Mouse (Mus musculus) gastrocnemius, postnatal 25 days (tissue): ENCODE results near the gene Msl3. TPM values are rescaled to one million over a fixed set of nuclear protein-coding genes. Genes with fewer than 3 reads are reported as not detected.
A peak's percentile ranks its signal among the peaks of the same experiment; 100 is the strongest.
"Not testable (repeated sequence)": the region's sequence is repeated elsewhere in the genome, so short reads cannot be mapped to it uniquely, and the experiment has no call there.

ENCODE experiments used
- DNase-seq: peaks from one replicate; pipeline ENCODE4 v3.0.0; 2022
- long read RNA-seq, 2 experiments: library from polyadenylated mRNA; stranded (forward); transcript quantifications; one replicate each; pipeline ENCODE4 v2.0.0; 2021
- total RNA-seq, 2 experiments: library from RNA; stranded (reverse); gene quantifications; 1 replicate in 1 of 2; 2 replicates in 1 of 2; pipeline ENCODE4 v1.2.3; 2021

Msl3 gene
- 10 to 100 TPM; 41.8 to 42.4 TPM for total RNA-seq
- long read RNA-seq, experiment 1, partial matches to known transcripts: 13 of 28 reads
- long read RNA-seq, experiment 1, other reads (novel, unspliced or antisense): 7 of 28 reads
- long read RNA-seq, experiment 2, transcript Msl3-201 (13 exons, 2,399 nt): major isoform, 9 of 25 reads
- long read RNA-seq, experiment 2, partial matches to known transcripts: 5 of 25 reads
- long read RNA-seq, experiment 2, other reads (novel, unspliced or antisense): 10 of 25 reads

- peak; percentile 89 for DNase-seq
Observed at GRCm38 (mm10) chrX:168673525-168674406, at the start of gene Msl3. Gene Msl3, minus strand, starts transcription at chrX:168673898.

GRCm38 (mm10) chrX:168717969-168718368 lies 44.3 kb upstream of the Msl3 start:
- no peak for DNase-seq

- DNase-seq: no peak
Observed at GRCm38 (mm10) chrX:168674407-168674962, 787 bp upstream of the Msl3 start.

- DNase-seq: no peak
Observed at GRCm38 (mm10) chrX:168672913-168673524, 679 bp downstream of the Msl3 start.

- peak; percentile 73 for DNase-seq
Observed at GRCm38 (mm10) chrX:168672425-168672824, 1.3 kb downstream of the Msl3 start.

- peak; percentile 18 for DNase-seq
Observed at GRCm38 (mm10) chrX:168663982-168664689, 9.6 kb downstream of the Msl3 start.

- DNase-seq: no peak
Observed at GRCm38 (mm10) chrX:168660236-168660635, 13.5 kb downstream of the Msl3 start.

- not testable (repeated sequence) for DNase-seq
Observed at GRCm38 (mm10) chrX:168659803-168660202, 13.9 kb downstream of the Msl3 start.

GRCm38 (mm10) chrX:168659275-168659674 lies 14.4 kb downstream of the Msl3 start:
- DNase-seq: no peak

- DNase-seq: no peak
Observed at GRCm38 (mm10) chrX:168657795-168658194, 15.9 kb downstream of the Msl3 start.

GRCm38 (mm10) chrX:168649336-168649735 lies 24.4 kb downstream of the Msl3 start:
- DNase-seq: no peak

GRCm38 (mm10) chrX:168647746-168648145 lies 26.0 kb downstream of the Msl3 start:
- DNase-seq: peak; percentile 33

- no peak for DNase-seq
Observed at GRCm38 (mm10) chrX:168643451-168643850, 30.2 kb downstream of the Msl3 start.

- peak; percentile 50 for DNase-seq
Observed at GRCm38 (mm10) chrX:168639556-168640356, 33.9 kb downstream of the Msl3 start.

Other genes starting within 250 kb of the Msl3 start
- under 1 TPM; 0.05 TPM for gene Frmpd4, start 96.7 kb downstream of the Msl3 start, total RNA-seq
- 1 to 10 TPM; 2.6 to 2.8 TPM for gene Arhgap6, start 121.2 kb upstream of the Msl3 start, total RNA-seq